Mouse (Mus musculus) bone marrow macrophage, adult 2 months (primary cell): ENCODE results near the gene Jazf1.

ENCODE experiments used
- CTCF ChIP-seq: IDR thresholded peaks from 2 replicates; pipeline ENCODE4 v1.5.1; 2012; ENCODE audit warnings: low read depth, mild to moderate bottlenecking, low read length, moderate library complexity
- POLR2A ChIP-seq: IDR thresholded peaks from 2 replicates; pipeline ENCODE4 v1.6.1; 2012; ENCODE audit warnings: mild to moderate bottlenecking, low read depth, low read length, borderline replicate concordance

DNA sequence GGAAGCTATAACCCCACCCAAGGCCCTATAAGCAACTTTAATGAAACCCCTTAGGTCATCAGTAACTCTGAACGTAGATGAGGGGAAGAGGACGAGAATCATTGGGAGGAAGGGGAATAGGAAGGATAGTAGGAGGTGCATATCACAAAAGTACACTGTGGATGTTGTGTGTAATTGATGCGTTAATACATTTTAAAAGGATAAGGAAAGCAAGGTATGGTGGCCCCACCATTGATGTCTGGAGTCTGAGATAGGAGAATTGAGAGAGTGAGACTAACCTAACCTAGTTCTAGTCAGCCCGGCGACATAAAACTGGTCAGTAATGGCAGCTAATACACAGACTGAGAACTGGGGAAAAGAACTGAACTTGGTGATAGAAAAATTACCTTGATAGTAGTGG lies 315.6 kb downstream of the Jazf1 start:
- no peak for TF ChIP-seq CTCF
- TF ChIP-seq POLR2A: no peak
